Mouse (Mus musculus) gonadal fat pad, adult 2 months (tissue): ENCODE measurements around the gene Jkamp. TPM values are rescaled to one million over a fixed set of nuclear protein-coding genes. Genes with fewer than 3 reads are reported as not detected.

ENCODE experiments used
- DNase-seq: peaks from one replicate; pipeline ENCODE4 v3.0.0-alpha.2; 2012; ENCODE audit warnings: low read depth
- polyA plus RNA-seq: library from polyadenylated mRNA; depleted of rRNA; stranded (reverse); fragments of >200 nt; gene quantifications from 2 replicates; pipeline ENCODE4 v1.2.3, GENCODE M21; 2012; rRNA removed

Jkamp gene
- polyA plus RNA-seq, 1 experiment = 97.6 TPM

DNA sequence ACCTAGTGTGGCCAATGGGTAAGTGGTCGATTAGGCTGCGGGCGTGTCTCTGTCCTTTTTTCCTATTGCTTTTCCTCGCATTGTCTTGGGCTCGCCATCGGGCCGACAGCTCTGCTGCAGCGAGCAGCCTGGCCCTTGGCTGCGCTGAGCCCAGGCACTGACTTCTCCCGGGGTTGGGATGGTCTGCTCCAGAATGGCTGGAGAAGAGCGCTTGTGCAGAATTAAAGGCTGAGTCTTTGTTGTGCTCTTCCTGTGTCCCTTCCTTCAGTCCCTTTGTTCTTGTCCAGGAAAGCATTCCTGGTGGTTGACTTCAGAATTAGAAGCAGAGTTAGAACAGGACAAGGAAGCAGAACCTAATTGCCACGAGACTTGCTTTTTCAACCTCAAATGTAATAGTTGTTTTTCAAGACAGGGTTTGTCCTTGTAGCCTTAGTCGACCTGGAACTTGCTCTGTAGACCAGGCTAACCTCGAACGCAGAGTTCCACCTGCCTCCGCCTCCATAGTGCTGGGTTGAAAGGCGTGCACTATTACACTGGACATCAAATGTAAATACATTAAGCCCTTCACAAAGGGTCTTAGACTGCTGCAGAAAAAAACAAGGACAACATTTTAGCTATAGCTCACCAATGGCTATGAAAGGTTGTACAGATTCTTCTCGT lies 907 bp downstream of the Jkamp start:
- DNase-seq = no peak

- no peak for DNase-seq
These were observed 4.4 kb downstream of the Jkamp start for GRCm38 (mm10) chr12:72089802-72090201.

DNA sequence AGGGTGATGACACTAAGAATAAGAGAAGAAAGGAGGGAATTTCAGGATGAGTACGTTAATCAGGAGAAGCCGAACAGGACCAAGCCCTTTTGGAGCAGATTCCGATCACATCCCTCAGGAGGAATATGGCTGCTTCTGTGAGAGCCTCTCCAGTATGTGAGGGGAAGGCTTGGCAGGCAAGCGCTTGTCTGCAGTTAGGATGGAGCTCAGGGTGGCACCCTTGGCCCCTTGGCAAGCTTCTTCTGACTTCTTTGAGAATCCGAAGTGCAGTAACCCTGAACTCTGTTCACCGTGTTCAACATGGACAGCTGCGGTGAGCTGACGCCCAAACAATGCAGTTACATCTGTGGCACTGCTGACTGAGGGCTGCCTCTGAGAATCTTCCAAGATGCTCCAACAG lies 11.6 kb downstream of the Jkamp start:
- DNase-seq = no peak

DNA sequence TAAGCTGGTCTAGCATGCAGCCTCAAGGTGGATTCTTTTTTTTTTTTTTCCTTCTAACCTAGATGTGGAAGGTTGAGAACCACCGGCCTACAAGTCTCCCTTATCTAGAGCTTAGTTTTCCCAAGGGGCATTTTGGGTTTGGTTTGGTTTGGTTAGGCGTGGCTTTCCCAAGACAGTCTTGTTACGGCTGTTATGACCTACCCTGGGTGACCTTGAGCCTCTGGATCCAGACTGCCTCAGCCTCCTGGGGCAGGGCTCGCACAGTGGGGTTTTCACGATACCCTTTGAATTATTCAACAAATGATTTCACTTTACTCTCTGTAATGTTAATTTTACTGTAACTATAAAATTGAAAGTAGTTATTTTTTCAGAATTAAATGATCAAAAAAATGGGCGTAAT lies 17.4 kb downstream of the Jkamp start:
- DNase-seq = no peak

DNA sequence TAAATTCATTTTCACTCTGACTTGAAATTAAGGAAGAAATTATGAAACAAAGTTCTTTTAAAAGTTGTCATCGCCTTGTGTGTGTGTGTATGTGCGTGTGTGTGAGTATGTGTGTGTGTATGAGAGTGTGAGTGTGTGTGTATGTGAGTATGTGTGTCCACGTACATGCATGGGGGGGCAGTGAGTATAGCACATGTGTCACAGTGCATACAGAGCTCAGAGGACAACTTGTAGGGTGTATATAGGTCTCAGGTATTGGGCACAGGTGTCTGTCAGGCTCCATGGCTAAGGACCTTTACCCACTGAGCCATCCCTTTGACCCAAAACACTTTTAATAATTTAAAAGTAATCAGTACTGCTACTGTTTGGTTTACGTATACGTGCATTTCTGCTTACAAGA lies 18.6 kb downstream of the Jkamp start:
- DNase-seq = no peak

DNA sequence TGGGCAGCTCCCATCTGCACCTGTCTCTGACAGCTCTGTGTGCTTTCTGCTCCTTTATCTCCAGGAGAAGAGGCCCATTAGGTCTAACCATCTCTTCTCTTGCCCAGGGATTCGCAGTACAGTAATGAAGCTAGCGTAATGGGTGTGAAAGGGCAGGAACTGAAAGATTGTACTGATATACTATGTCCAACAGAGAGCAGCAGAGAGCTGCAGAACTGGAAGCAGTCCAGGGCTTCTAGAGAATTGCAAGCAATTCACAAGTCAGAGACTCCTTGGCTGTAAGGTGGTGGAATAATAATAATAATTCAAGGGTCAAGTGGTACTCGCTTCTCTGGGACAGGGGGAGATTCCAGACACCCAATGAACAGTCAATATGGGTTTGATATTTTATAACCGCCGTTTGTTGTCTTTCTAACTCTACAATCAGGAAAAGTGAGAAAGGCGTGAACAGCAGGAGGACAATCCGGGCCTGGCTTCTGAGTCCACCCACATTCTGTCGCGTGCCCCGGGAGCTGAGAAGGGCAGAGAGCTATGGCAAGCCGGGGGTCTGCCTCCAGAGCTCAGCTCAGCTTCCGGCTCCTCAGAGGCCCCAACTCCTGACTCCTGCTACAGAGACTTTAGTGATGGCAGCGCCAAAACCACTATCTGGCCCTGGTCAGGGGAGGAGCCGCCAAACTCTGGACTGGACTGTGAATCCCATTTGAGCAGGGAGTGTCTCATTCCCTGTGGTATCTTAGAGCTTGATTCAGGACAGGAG lies 19.3 kb downstream of the Jkamp start:
- no peak for DNase-seq

GRCm38 (mm10) chr12:72115126-72115525 lies 29.7 kb downstream of the Jkamp start:
- DNase-seq = no peak

GRCm38 (mm10) chr12:72115686-72116345 lies 30.4 kb downstream of the Jkamp start:
- no peak for DNase-seq

DNA sequence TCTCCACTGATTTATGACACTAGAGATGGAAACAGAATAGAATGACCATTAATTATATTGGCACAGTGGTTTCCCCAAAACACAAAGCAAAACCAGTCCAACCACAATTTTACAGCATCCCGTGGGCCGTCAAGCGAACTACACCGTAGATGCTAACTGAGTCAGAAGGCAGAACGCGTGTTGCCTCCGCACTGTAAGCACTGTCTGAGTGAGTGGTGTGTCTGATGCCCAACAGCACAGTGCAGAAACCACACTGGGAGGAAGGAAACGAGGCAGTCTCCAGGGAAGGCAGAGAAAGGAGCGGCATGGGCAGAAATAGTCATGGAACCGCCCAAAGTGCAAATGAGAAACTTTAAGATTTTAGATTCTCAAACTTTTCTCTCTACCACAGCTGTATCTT lies 43.8 kb downstream of the Jkamp start:
- DNase-seq = no peak

DNA sequence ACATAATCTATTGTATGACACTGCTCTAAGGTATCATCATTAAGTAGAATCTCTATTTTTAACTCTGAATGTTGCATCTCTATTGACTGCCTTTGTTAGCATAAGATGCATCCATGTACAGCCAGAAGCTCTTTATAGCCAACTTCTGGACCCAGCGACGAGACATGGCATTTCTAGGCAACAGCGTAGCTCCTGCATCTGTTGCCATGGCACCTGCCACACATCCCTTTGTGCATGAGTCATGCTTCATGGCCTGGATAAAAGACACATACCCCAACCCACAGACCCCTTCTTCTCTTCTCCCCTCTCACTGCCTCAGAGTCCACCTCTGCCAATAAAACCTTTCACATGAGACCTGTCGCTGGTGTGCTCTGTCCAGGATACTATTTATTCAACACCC lies 65.4 kb downstream of the Jkamp start:
- DNase-seq = no peak

Other genes starting within 250 kb of the Jkamp start
- gene Gpr135, start 14.5 kb upstream of the Jkamp start, polyA plus RNA-seq = 2.9 and 3.3 TPM in 2 replicates
- 23.3 and 27.4 TPM in 2 replicates for gene L3hypdh, start 150 bp upstream of the Jkamp start, polyA plus RNA-seq
- gene Ccdc175, start 99.4 kb downstream of the Jkamp start, polyA plus RNA-seq = 0.04 TPM in 1 of 2 replicates, not detected in the other